Mouse (Mus musculus) bone marrow macrophage, adult 2 months (primary cell): ENCODE results near the gene Commd1.

Source experiments
- CTCF ChIP-seq: IDR thresholded peaks from 2 replicates; pipeline ENCODE4 v1.5.1; 2012; ENCODE audit warnings: low read depth, mild to moderate bottlenecking, low read length, moderate library complexity
- POLR2A ChIP-seq: IDR thresholded peaks from 2 replicates; pipeline ENCODE4 v1.6.1; 2012; ENCODE audit warnings: mild to moderate bottlenecking, low read depth, low read length, borderline replicate concordance

DNA sequence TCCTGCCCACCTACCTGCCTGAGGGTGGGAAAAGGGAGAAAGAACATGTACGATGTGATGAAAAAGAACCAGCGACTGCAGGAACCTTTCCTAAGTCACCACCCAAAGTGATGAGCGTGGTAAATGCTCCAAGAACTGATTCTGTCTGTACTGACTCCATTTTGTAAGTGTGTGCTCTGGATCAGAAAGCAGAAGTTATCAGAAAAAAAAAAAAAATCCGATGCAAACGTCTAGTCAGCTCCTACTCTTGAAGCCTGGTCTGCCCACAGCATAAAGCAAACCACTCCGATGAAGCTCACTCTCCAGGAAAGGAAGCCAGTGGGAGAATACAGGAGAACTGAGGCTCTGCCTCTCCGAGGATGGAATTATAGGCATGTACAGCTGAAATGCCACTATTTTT is 29.5 kb downstream of the Commd1 start:
- no peak for TF ChIP-seq CTCF
- TF ChIP-seq POLR2A, result no peak
